Mouse (Mus musculus) testis, adult 2 months (tissue): ENCODE measurements at regions not wholly inside any gene's neighbourhood (a gene's known extent, or its start where the extent isn't known, plus 50 kb on each side); places are given as distances from the start of the nearest gene placed in this dataset.

Experiments
- H3K27ac ChIP-seq: fragments of 200-500 bp; 2 replicates; pipeline ENCODE4 v1.5.1; 2012; ENCODE audit warnings: low read depth, low read length; ENCODE audit not compliant: control insufficient read depth, insufficient read depth
- H3K27me3 ChIP-seq: fragments of 200-500 bp; 2 replicates; pipeline ENCODE4 v1.6.1; 2012; ENCODE audit warnings: mild to moderate bottlenecking, low read length, moderate library complexity; ENCODE audit not compliant: control insufficient read depth, insufficient read depth
- H3K36me3 ChIP-seq: fragments of 200-500 bp; 2 replicates; pipeline ENCODE4 v1.6.1; 2012; ENCODE audit warnings: mild to moderate bottlenecking, low read length; ENCODE audit not compliant: control insufficient read depth, insufficient read depth
- H3K4me1 ChIP-seq: fragments of 200-500 bp; 2 replicates; pipeline ENCODE4 v1.6.1; 2012; ENCODE audit warnings: low read length; ENCODE audit not compliant: control insufficient read depth, insufficient read depth
- H3K4me3 ChIP-seq: fragments of 200-500 bp; 2 replicates; pipeline ENCODE4 v1.5.1; 2012; ENCODE audit warnings: low read depth, mild to moderate bottlenecking, low read length, moderate library complexity, mixed read lengths; ENCODE audit not compliant: control insufficient read depth
- CTCF ChIP-seq: fragments of 200-500 bp; IDR thresholded peaks from 2 replicates; pipeline ENCODE4 v1.5.1; 2012; ENCODE audit warnings: low read depth, mild to moderate bottlenecking, inconsistent platforms, low read length, moderate library complexity; ENCODE audit not compliant: control insufficient read depth, insufficient read depth, insufficient replicate concordance
- POLR2A ChIP-seq: fragments of 200-500 bp; IDR thresholded peaks from 2 replicates; pipeline ENCODE4 v1.6.1; 2012; ENCODE audit warnings: low read depth, mild to moderate bottlenecking, inconsistent platforms, low read length, moderate library complexity; ENCODE audit not compliant: control insufficient read depth

DNA sequence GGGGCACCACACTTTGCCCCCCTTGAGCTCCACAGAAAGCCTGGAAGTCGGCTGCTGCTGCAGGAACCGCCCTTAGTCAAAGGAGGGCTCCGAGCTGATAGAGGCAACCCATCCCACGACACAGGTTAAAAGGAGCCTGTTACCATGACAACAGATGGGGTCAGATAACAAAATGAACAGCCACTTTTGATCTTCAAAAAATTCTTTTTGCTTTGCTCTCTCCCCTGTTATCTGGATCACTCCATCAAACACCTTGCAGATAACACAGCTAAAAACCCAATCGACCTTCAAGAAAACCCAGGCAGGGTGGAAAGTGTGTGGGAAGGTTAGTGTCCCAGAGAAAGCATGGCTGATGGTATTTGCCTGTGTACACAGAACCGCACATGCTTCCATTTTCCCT lies 52.1 kb upstream of the Irx2 start:
- Histone ChIP-seq H3K4me3 (no peak overlapping the region), H3K36me3 (no peaks in the 10 kb centered on the region), H3K27me3 (no peaks in the 10 kb centered on the region), H3K4me1 (no peaks in the 10 kb centered on the region), H3K27ac (no peak overlapping the region)
- TF ChIP-seq POLR2A (no peak), CTCF (no peak)

DNA sequence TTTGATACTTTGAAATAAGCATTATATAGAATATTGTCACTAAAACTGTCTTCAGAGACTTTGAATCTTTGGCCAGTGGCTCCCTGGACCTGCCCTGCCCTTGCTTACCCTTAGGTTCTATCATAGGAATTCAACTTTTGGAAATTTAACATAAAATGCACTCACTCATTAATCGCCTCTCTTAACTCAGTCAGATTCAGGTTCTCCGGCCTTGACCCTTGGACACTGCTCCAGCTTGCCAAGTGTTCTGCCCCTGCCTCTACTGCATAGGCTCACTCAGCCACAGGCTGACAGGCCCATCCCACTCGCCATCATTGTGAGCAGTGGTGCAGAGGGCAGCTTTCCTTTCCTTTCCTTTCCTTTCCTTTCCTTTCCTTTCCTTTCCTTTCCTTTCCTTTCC lies 50.2 kb upstream of the Irx2 start:
- H3K27me3 ChIP-seq, result no peaks in the 10 kb centered on the region
- H3K27ac ChIP-seq, result no peak overlapping the region
- H3K36me3 ChIP-seq, result no peaks in the 10 kb centered on the region
- TF ChIP-seq CTCF (no peak), POLR2A (no peak)
- no peak overlapping the region for H3K4me3 ChIP-seq
- H3K4me1 ChIP-seq, result no peaks in the 10 kb centered on the region
